38 mouse cellular contexts compared by ENCODE assay signal in genomic region chr3:154363507-154363906, GRCm38 (mm10). TPM values are rescaled to one million over a fixed set of nuclear protein-coding genes. Genes with fewer than 3 reads are reported as not detected.
"Had no signal": no experiment of that assay in that cellular context is flagged by ENCODE, and none has a peak within 500 bp of the region (broad histone marks: within the 10 kb centered on the region; RNA-seq: fewer than 3 reads in every experiment).

No protein-coding gene starts in this region.

- H3K27ac ChIP-seq: limb, embryonic 10.5 days; limb, embryonic 12.5 days; limb, embryonic 13.5 days; limb, embryonic 15.5 days; liver, embryonic 12.5 days; liver, embryonic 13.5 days; liver, embryonic 14.5 days; liver, embryonic 15.5 days; lung, embryonic 15.5 days; macrophage; midbrain, embryonic 10.5 days; midbrain, embryonic 12.5 days; midbrain, embryonic 13.5 days; midbrain, embryonic 15.5 days; neural tube, embryonic 12.5 days had no signal

- H3K9ac ChIP-seq: limb, embryonic 12.5 days; limb, embryonic 13.5 days; limb, embryonic 15.5 days; liver, embryonic 12.5 days; liver, embryonic 13.5 days; liver, embryonic 14.5 days; liver, embryonic 15.5 days; liver, postnatal 0 days; lung, embryonic 14.5 days; lung, embryonic 15.5 days; midbrain, embryonic 12.5 days; midbrain, embryonic 13.5 days; midbrain, embryonic 15.5 days; neural tube, embryonic 12.5 days had no signal

- H3K4me3 ChIP-seq: limb, embryonic 10.5 days; limb, embryonic 12.5 days; limb, embryonic 13.5 days; limb, embryonic 15.5 days; liver, embryonic 12.5 days; liver, embryonic 13.5 days; liver, embryonic 15.5 days; lung, embryonic 15.5 days; megakaryocyte, embryonic 14.5 days; midbrain, embryonic 10.5 days; midbrain, embryonic 12.5 days; midbrain, embryonic 13.5 days; midbrain, embryonic 15.5 days; myocyte; neural tube, embryonic 12.5 days had no signal

- DNase-seq: left cerebral cortex, postnatal 4 days; liver; liver, embryonic 13.5 days; liver, postnatal 0 days; lung, adult 18-20 months; lung, adult 2 months; lung, embryonic 14.5 days; lung, postnatal 10 days; lung, postnatal 14 days; lung, postnatal 36 days; lung, postnatal 4 days; midbrain, embryonic 14.5 days had no signal

- H3K4me1 ChIP-seq: liver, embryonic 12.5 days; liver, embryonic 13.5 days; liver, embryonic 15.5 days; megakaryocyte, embryonic 14.5 days; midbrain, embryonic 12.5 days; midbrain, embryonic 13.5 days; midbrain, embryonic 15.5 days; neural tube, embryonic 12.5 days had no signal

- H3K36me3 ChIP-seq: limb, embryonic 10.5 days; limb, embryonic 12.5 days; limb, embryonic 13.5 days; limb, embryonic 15.5 days; liver, embryonic 12.5 days; liver, embryonic 13.5 days; liver, embryonic 15.5 days; lung, embryonic 15.5 days; midbrain, embryonic 10.5 days; midbrain, embryonic 12.5 days; midbrain, embryonic 13.5 days; midbrain, embryonic 15.5 days; neural tube, embryonic 12.5 days had no signal

- H3K27me3 ChIP-seq: limb, embryonic 12.5 days; limb, embryonic 13.5 days; liver, embryonic 12.5 days; liver, embryonic 13.5 days; liver, embryonic 15.5 days; lung, embryonic 15.5 days; megakaryocyte, embryonic 14.5 days; midbrain, embryonic 13.5 days; midbrain, embryonic 15.5 days; neural tube, embryonic 12.5 days had no signal

- H3K4me2 ChIP-seq: limb, embryonic 12.5 days; limb, embryonic 13.5 days; limb, embryonic 15.5 days; liver, embryonic 11.5 days; liver, embryonic 12.5 days; liver, embryonic 13.5 days; liver, embryonic 15.5 days; lung, embryonic 14.5 days; lung, embryonic 15.5 days; midbrain, embryonic 11.5 days; midbrain, embryonic 12.5 days; midbrain, embryonic 13.5 days; midbrain, embryonic 15.5 days; neural tube, embryonic 12.5 days had no signal

- H3K9me3 ChIP-seq: limb, embryonic 10.5 days; limb, embryonic 15.5 days; liver, embryonic 12.5 days; liver, embryonic 13.5 days; liver, embryonic 15.5 days; lung, embryonic 15.5 days; midbrain, embryonic 10.5 days; midbrain, embryonic 12.5 days; midbrain, embryonic 13.5 days; midbrain, embryonic 15.5 days; neural tube, embryonic 12.5 days had no signal

- ATAC-seq: liver, embryonic 12.5 days; liver, postnatal 0 days; lung, postnatal 0 days; midbrain, embryonic 13.5 days; midbrain, embryonic 15.5 days; midbrain, embryonic 16.5 days had no signal

RNA-seq across cellular contexts. Expression of gene Lhx8, which starts 33.0 kb away (rescaled TPM):
- total RNA-seq: liver, adult 2 months; megakaryocyte progenitor cell, adult 5-6 weeks; megakaryocyte, adult 5-6 weeks; megakaryocyte-erythroid progenitor cell, adult 5-6 weeks; monocyte, adult 5-6 weeks had no signal
- polyA plus RNA-seq: limb, embryonic 10.5 days; liver, adult 2 months; liver, embryonic 12.5 days; liver, embryonic 13.5 days; liver, embryonic 15.5 days; liver, embryonic 16.5 days; liver, postnatal 0 days; lung, embryonic 14.5 days; lung, postnatal 0 days; macrophage; myocyte had no signal
